Mouse (Mus musculus): ENCODE measurements around the gene Kdm6b.
"Not testable (repeated sequence)": the region's sequence is repeated elsewhere in the genome, so short reads cannot be mapped to it uniquely, and the experiment has no call there.

Gene Kdm6b

GRCm38 (mm10) chr11:69406282-69406681 lies 7.2 kb downstream of the Kdm6b start:
- DNase-seq (ENCODE audit: low spot score in 2 of 2) = no peak

- DNase-seq (ENCODE audit: low spot score in 2 of 2) = no peak
Observed at GRCm38 (mm10) chr11:69405397-69406200, 7.9 kb downstream of the Kdm6b start.

GRCm38 (mm10) chr11:69404595-69405396 lies 8.7 kb downstream of the Kdm6b start:
- no peak for DNase-seq (ENCODE audit: low spot score in 2 of 2)

GRCm38 (mm10) chr11:69403691-69404594 lies 9.5 kb downstream of the Kdm6b start:
- no peak for DNase-seq (ENCODE audit: low spot score in 2 of 2)

- no peak for DNase-seq (ENCODE audit: low spot score in 2 of 2)
Observed at GRCm38 (mm10) chr11:69401987-69402386, 11.5 kb downstream of the Kdm6b start.

GRCm38 (mm10) chr11:69401210-69401637 lies 12.3 kb downstream of the Kdm6b start:
- peak; percentile 87 to 93 for DNase-seq (ENCODE audit: low spot score in 2 of 2)

GRCm38 (mm10) chr11:69400083-69400850 lies 13.2 kb downstream of the Kdm6b start:
- peak in 1 of 2 experiments; percentile 16 for DNase-seq (ENCODE audit: low spot score in 2 of 2)

GRCm38 (mm10) chr11:69399201-69400082 lies 14.0 kb downstream of the Kdm6b start:
- DNase-seq (ENCODE audit: low spot score in 2 of 2) = peak in 1 of 2 experiments; percentile 22

GRCm38 (mm10) chr11:69398486-69399200 lies 14.8 kb downstream of the Kdm6b start:
- DNase-seq (ENCODE audit: low spot score in 2 of 2) = no peak

- no peak for DNase-seq (ENCODE audit: low spot score in 2 of 2)
Observed at GRCm38 (mm10) chr11:69398059-69398458, 15.4 kb downstream of the Kdm6b start, which contains the start of gene Tmem88. Tmem88 (minus strand) TSS chr11:69398234.

- no peak for DNase-seq (ENCODE audit: low spot score in 2 of 2)
Observed at GRCm38 (mm10) chr11:69397581-69398057, 15.9 kb downstream of the Kdm6b start.

GRCm38 (mm10) chr11:69396772-69397171 lies 16.7 kb downstream of the Kdm6b start:
- no peak for DNase-seq (ENCODE audit: low spot score in 2 of 2)

GRCm38 (mm10) chr11:69395634-69396373 lies 17.7 kb downstream of the Kdm6b start:
- DNase-seq (ENCODE audit: low spot score in 2 of 2) = peak; percentile 97 to 98

- peak; percentile 88 to 94 for DNase-seq (ENCODE audit: low spot score in 2 of 2)
Observed at GRCm38 (mm10) chr11:69395235-69395633, 18.2 kb downstream of the Kdm6b start, which contains the start of the genes Naa38 and Cyb5d1. Naa38 (plus strand) TSS chr11:69395487. Cyb5d1 (minus strand) TSS chr11:69395631.

GRCm38 (mm10) chr11:69394591-69395167 lies 18.8 kb downstream of the Kdm6b start:
- DNase-seq (ENCODE audit: low spot score in 2 of 2) = not testable (repeated sequence)

GRCm38 (mm10) chr11:69390400-69391034 lies 23.0 kb downstream of the Kdm6b start:
- peak in 1 of 2 experiments; percentile 86 for DNase-seq (ENCODE audit: low spot score in 2 of 2)
